Mouse (Mus musculus) lung, embryonic 14.5 days (tissue): Measurements from ENCODE around the gene Ulk1. TPM values are rescaled to one million over a fixed set of nuclear protein-coding genes. Genes with fewer than 3 reads are reported as not detected.

ENCODE experiments used
- ATAC-seq: fragments of 200-750 bp; cut with Nextera tagmentation; 2 replicates; pipeline ENCODE4 v1.8.0; 2017; ENCODE audit warnings: mild to moderate bottlenecking, moderate TSS enrichment, moderate library complexity; ENCODE audit not compliant: insufficient read depth
- DNase-seq: peaks from one replicate; pipeline ENCODE4 v3.0.0-alpha.2; 2015
- H3K27ac ChIP-seq: fragments of 300-500 bp; sonication (generic); 2 replicates; pipeline ENCODE4 v1.5.1; 2014; ENCODE audit warnings: low read depth, mild to moderate bottlenecking, moderate library complexity
- H3K27me3 ChIP-seq: fragments of 300-500 bp; sonication (generic); 2 replicates; pipeline ENCODE4 v1.6.1; 2014; ENCODE audit warnings: low read length, control low read depth; ENCODE audit not compliant: insufficient read depth
- H3K36me3 ChIP-seq: fragments of 300-500 bp; sonication (generic); 2 replicates; pipeline ENCODE4 v1.6.1; 2014; ENCODE audit warnings: control low read depth; ENCODE audit not compliant: insufficient read depth
- H3K4me1 ChIP-seq: fragments of 300-500 bp; sonication (generic); 2 replicates; pipeline ENCODE4 v1.6.1; 2014; ENCODE audit warnings: antibody characterized with exemption, control low read depth; ENCODE audit not compliant: insufficient read depth
- H3K4me2 ChIP-seq: fragments of 300-500 bp; sonication (generic); 2 replicates; pipeline ENCODE4 v1.6.1; 2014; ENCODE audit warnings: mild to moderate bottlenecking
- H3K4me3 ChIP-seq: fragments of 300-500 bp; sonication (generic); 2 replicates; pipeline ENCODE4 v1.5.1; 2014; ENCODE audit warnings: low read depth, low read length
- H3K9ac ChIP-seq: fragments of 300-500 bp; sonication (generic); 2 replicates; pipeline ENCODE4 v1.6.1; 2014
- H3K9me3 ChIP-seq: fragments of 300-500 bp; sonication (generic); 2 replicates; pipeline ENCODE4 v1.6.1; 2016; ENCODE audit warnings: low read depth, low read length, control low read depth
- CTCF ChIP-seq: IDR thresholded peaks from 2 replicates; pipeline ENCODE4 v1.5.1; 2016; ENCODE audit warnings: antibody characterized with exemption, low read depth
- WGBS: fragments of 180-500 bp; shearing (Covaris S2); extraction: QIAGEN DNeasy Blood & Tissue Kit; methylation state at CpG from one replicate; pipeline ENCODE4 v1.1.7; 2014; 5-methylcytosine and 5-hydroxymethylcytosine counted together
- polyA plus RNA-seq: library from polyadenylated mRNA; unstranded; fragments of >200 nt; fragmentation: Nextera tagmentation; extraction: Ambion mirVana; gene quantifications from 2 replicates; pipeline ENCODE4 v1.2.1, GENCODE M21; 2014

Gene Ulk1
- polyA plus RNA-seq, 1 experiment from 2014 or later, result 39.2 TPM

DNA sequence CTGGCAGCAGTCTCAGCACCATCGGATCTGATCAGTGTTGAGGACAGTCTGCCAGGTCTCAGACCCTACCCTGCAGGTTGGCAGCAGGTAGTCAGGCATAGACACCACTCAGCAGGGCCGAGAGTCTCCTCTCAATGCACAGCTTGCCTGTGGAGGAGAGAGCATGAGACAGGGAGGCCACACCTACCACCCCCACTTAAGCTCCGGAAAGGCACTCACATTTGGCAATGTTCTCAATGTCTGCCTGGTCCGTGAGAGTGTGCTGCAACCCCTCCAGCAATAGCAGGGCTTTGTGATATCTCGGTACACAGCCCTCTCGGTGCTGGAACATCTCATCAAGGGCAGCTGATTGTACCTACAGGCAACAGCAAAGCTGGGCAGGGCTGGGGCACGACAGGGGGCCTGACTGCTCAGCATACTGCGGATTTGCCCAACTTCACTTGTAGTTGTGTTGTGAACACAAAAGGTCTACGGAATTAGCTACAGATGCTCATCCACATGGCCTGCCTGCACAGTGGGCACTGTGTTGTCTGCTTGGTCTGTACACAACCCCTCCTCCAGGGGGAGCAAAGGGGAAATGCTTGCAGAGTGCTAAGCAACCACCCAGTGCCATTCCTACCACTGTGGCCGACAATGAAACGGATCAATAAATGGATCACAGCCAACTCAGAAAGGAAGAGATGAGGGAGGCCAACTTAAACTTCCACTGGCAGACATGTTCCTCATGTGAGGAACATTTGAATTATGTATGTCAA lies 23.6 kb downstream of the Ulk1 start:
- Histone ChIP-seq H3K36me3 (peaks cover 64% of the 10 kb centered on the region), H3K9me3 (no peaks in the 10 kb centered on the region), H3K9ac (no peak overlapping the region), H3K4me2 (no peak overlapping the region), H3K27me3 (no peaks in the 10 kb centered on the region), H3K27ac (no peak overlapping the region), H3K4me3 (no peak overlapping the region), H3K4me1 (no peaks in the 10 kb centered on the region)
- peak; percentile 37 for TF ChIP-seq CTCF
- ATAC-seq (no peak), DNase-seq (peak; percentile 9)
- WGBS, result 80% methylated on average over 11 of the region's 11 CpGs

GRCm38 (mm10) chr5:110783150-110783549 lies 26.7 kb downstream of the Ulk1 start:
- Histone ChIP-seq H3K4me1 (peaks cover 7% of the 10 kb centered on the region; the same call in 1 of the 2 replicates), H3K36me3 (peaks cover 37% of the 10 kb centered on the region), H3K27ac (no peak overlapping the region), H3K27me3 (no peaks in the 10 kb centered on the region), H3K4me3 (no peak overlapping the region), H3K9ac (no peak overlapping the region), H3K9me3 (no peaks in the 10 kb centered on the region), H3K4me2 (no peak overlapping the region)
- ATAC-seq, result no peak
- no peak for DNase-seq
- TF ChIP-seq CTCF, result no peak
- WGBS, result 64% methylated on average over 8 of the region's 8 CpGs

DNA sequence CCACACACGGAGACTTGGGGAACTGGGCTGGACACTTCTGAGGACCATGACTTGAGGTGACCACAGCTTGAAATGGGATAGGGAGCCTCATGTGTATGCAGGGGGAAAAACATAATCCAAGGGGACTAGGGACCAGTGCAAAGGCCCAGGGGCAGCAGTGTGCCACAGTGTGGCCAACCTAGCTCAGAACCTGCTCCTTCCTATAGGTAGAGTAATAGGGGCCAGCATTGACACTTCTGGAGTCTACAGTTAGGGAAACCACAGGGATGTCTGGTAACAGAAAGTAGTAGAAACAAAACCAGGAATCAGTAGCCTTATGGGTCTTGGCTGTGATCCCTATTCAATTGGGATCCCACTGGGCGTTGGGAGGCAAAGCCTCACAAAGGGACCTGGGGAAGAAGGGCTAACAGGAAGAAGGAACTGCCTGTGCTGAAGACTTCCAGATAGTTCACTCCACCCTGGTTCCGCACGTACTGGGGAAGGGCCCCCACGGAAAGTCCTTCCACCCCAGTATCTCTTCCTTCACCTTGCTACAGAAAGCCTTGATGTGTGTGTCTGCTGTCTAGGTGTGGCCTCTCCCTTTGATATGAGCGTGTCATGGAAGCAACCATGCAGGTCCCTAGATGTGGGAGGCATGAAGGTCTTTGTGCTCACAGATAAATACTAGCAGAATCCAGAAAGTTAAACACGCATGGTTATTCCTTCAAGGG lies 28.2 kb downstream of the Ulk1 start:
- Histone ChIP-seq H3K9me3 (no peaks in the 10 kb centered on the region), H3K4me1 (peaks cover 7% of the 10 kb centered on the region; the same call in 1 of the 2 replicates)
- DNase-seq, result no peak

GRCm38 (mm10) chr5:110780761-110781528 lies 29.0 kb downstream of the Ulk1 start:
- H3K27ac ChIP-seq, result no peak overlapping the region

More for the DNA sequence above, 28.2 kb downstream of the Ulk1 start:
- Histone ChIP-seq H3K9ac (no peak overlapping the region), H3K27ac (no peak overlapping the region), H3K36me3 (peaks cover 37% of the 10 kb centered on the region), H3K4me2 (no peak overlapping the region), H3K4me3 (no peak overlapping the region), H3K27me3 (no peaks in the 10 kb centered on the region)
- no peak for ATAC-seq
- WGBS, result 80% methylated on average over 7 of the region's 7 CpGs
- TF ChIP-seq CTCF, result no peak

DNA sequence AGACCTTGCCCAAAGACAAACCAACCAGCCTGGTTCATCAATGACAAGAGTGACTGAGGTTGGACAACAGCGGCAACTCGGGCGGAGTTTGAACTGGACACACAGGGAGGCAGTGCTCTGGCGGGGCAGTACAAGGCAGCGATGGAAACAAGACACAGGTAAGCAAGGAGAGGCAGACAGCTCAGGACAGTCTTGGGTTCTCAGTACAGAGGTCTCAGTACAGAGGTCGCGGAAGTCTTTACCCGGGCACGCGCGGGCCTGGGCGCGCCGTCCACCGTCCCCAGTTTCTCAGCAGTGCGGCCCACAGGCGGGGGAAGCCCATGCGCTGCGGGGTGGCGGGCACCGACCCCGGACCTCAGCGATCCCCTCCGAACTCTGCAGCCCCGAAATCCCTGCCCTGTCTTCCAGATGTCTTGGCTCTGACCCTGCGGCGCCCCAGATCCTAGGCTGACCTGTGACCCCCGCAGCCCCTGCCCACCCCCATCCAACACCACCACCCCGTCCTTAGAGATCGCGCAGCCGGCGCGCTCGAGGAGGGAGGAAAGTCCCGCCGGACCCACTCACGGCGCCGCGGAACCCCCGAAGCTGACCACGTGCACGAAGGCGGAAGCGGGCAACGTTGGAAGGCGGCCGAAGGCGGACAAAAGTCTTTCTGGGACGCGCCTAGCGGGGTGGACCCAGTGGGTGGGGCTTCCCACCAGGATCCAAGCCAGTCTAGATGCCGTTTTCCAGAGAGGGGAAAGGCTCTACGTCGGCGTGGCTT lies 29.7 kb downstream of the Ulk1 start, which contains the start of gene Pus1:
Gene Pus1, minus strand, starts transcription at position 662 of the 763 bp plus-strand sequence.
- WGBS, result under 1% methylated on average over 57 of the region's 57 CpGs
- ATAC-seq (peak; percentile 89), DNase-seq (peak; percentile 98)
- peaks cover 37% of the 10 kb centered on the region for H3K36me3 ChIP-seq
- H3K9ac ChIP-seq, result peak within 1 kb of the TSS; percentile 80
- H3K9me3 ChIP-seq, result no peaks in the 10 kb centered on the region
- TF ChIP-seq CTCF, result no peak
- peaks cover 7% of the 10 kb centered on the region; the same call in 1 of the 2 replicates for H3K4me1 ChIP-seq
- H3K4me2 ChIP-seq, result peak within 1 kb of the TSS; percentile 86
- H3K27ac ChIP-seq, result peak within 1 kb of the TSS; percentile 42; the same call in 1 of the 2 replicates
- no peaks in the 10 kb centered on the region for H3K27me3 ChIP-seq
- peak within 1 kb of the TSS; percentile 87 for H3K4me3 ChIP-seq

More at GRCm38 (mm10) chr5:110780761-110781528, 29.0 kb downstream of the Ulk1 start:
- ATAC-seq (peak; percentile 38), DNase-seq (peak; percentile 22)
- WGBS, result 52% methylated on average over 10 of the region's 10 CpGs
- Histone ChIP-seq H3K4me2 (peak overlapping the region; percentile 86), H3K9me3 (no peaks in the 10 kb centered on the region), H3K9ac (peak overlapping the region; percentile 80), H3K36me3 (peaks cover 37% of the 10 kb centered on the region), H3K4me1 (peaks cover 7% of the 10 kb centered on the region; the same call in 1 of the 2 replicates), H3K4me3 (peak overlapping the region; percentile 87), H3K27me3 (no peaks in the 10 kb centered on the region)
- TF ChIP-seq CTCF, result no peak

DNA sequence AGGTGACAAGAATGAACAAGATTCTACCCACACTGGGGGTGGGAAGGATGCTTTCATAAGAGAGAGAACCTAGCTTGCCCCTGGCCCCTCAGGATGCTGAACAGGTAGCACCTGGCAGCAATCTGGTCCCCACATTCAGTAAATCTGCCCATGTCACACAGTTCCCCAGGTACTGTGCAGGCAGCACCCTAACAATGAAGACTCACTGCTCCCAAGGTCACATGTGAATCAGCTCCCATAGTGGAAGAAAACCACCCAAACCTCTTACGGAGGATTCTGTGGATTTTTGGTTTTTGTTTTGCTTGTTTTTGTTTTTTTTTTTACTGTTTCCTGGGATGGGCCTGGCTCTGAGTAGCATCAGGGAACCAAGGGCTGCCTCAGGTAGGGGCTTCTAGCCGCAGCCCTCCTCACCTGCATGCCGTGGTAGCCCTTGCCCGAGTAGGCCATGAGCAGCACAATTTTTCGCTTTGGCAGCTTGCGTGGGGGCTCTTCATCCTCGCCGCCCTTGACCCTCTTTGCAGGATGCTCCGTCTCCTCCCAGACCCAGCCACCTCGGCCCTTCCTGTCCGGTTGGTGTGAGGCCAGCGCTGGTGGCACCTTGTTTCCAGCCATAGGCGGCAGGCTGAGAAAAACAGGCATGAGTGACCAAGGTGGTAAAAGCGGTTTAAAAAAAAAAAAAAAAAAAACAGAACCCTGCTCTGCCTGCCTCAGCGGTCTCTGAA lies 30.5 kb downstream of the Ulk1 start:
- DNase-seq, result no peak
- ATAC-seq, result no peak
- WGBS, result 12% methylated on average over 15 of the region's 15 CpGs

More for the DNA sequence above, 30.5 kb downstream of the Ulk1 start:
- TF ChIP-seq CTCF, result no peak
- Histone ChIP-seq H3K9me3 (no peaks in the 10 kb centered on the region), H3K27me3 (no peaks in the 10 kb centered on the region), H3K36me3 (peaks cover 40% of the 10 kb centered on the region), H3K4me3 (peak overlapping the region; percentile 87), H3K4me2 (peak overlapping the region; percentile 86), H3K9ac (peak overlapping the region; percentile 80), H3K27ac (no peak overlapping the region), H3K4me1 (peaks cover 7% of the 10 kb centered on the region; the same call in 1 of the 2 replicates)
